Mouse (Mus musculus): Measurements from ENCODE around the gene Gstt2. TPM values are rescaled to one million over a fixed set of nuclear protein-coding genes. Genes with fewer than 3 reads are reported as not detected.

The Gstt2 gene
- polyA plus RNA-seq, 1 experiment from 2014 or later: 77.4 TPM

GRCm38 (mm10) chr10:75794880-75795279 is 42.3 kb downstream of the Gstt2 start:
- no peak overlapping the region for H3K27ac ChIP-seq (replicated peaks)
- no peaks in the 10 kb centered on the region for H3K36me3 ChIP-seq (ENCODE audit: control insufficient read depth, insufficient read depth, low read length)
- WGBS: 31% methylated on average over 3 of the region's 3 CpGs
- no peak overlapping the region for H3K4me3 ChIP-seq (ENCODE audit: low read depth, low read length)
- DNase-seq (ENCODE audit: low spot score): peak; percentile 27
- ATAC-seq (ENCODE audit: low FRiP score, low TSS enrichment): peak; percentile 41
- H3K9ac ChIP-seq (ENCODE audit: low read length): no peak overlapping the region
- no peaks in the 10 kb centered on the region; the same call in 1 of the 2 replicates for H3K4me1 ChIP-seq (replicated peaks; ENCODE audit: control insufficient read depth, insufficient read depth)
- H3K4me2 ChIP-seq (replicated peaks; ENCODE audit: low read depth): no peak overlapping the region
- no peaks in the 10 kb centered on the region for H3K27me3 ChIP-seq (ENCODE audit: control insufficient read depth, insufficient read depth, low read length)
- H3K9me3 ChIP-seq (ENCODE audit: control insufficient read depth, low read length): no peaks in the 10 kb centered on the region
- TF ChIP-seq CTCF (IDR thresholded peaks at IDR 0.05; ENCODE audit: low read depth) (no peak), EP300 (optimal IDR thresholded peaks at IDR 0.05) (no peak)

- no peak overlapping the region for H3K27ac ChIP-seq (replicated peaks)
- H3K9me3 ChIP-seq (ENCODE audit: control insufficient read depth, low read length): no peaks in the 10 kb centered on the region
- H3K4me1 ChIP-seq (replicated peaks; ENCODE audit: control insufficient read depth, insufficient read depth): no peaks in the 10 kb centered on the region; the same call in 1 of the 2 replicates
- 12% methylated on average over 7 of the region's 7 CpGs for WGBS
- H3K4me3 ChIP-seq (ENCODE audit: low read depth, low read length): no peak overlapping the region
- H3K27me3 ChIP-seq (ENCODE audit: control insufficient read depth, insufficient read depth, low read length): no peaks in the 10 kb centered on the region
- H3K36me3 ChIP-seq (ENCODE audit: control insufficient read depth, insufficient read depth, low read length): no peaks in the 10 kb centered on the region
- no peak for ATAC-seq (ENCODE audit: low FRiP score, low TSS enrichment)
- H3K9ac ChIP-seq (ENCODE audit: low read length): no peak overlapping the region
- DNase-seq (ENCODE audit: low spot score): no peak
- peak; percentile 22; the same call in 1 of the 2 replicates for TF ChIP-seq CTCF (IDR thresholded peaks at IDR 0.05; ENCODE audit: low read depth)
- TF ChIP-seq EP300 (optimal IDR thresholded peaks at IDR 0.05): no peak
- no peak overlapping the region for H3K4me2 ChIP-seq (replicated peaks; ENCODE audit: low read depth)
Observed at GRCm38 (mm10) chr10:75790773-75791172, 46.5 kb downstream of the Gstt2 start.

- Histone ChIP-seq H3K27ac (replicated peaks) (no peak overlapping the region), H3K9ac (ENCODE audit: low read length) (no peak overlapping the region), H3K36me3 (ENCODE audit: control insufficient read depth, insufficient read depth, low read length) (no peaks in the 10 kb centered on the region), H3K4me1 (replicated peaks; ENCODE audit: control insufficient read depth, insufficient read depth) (no peaks in the 10 kb centered on the region; the same call in 1 of the 2 replicates), H3K9me3 (ENCODE audit: control insufficient read depth, low read length) (no peaks in the 10 kb centered on the region), H3K4me3 (ENCODE audit: low read depth, low read length) (no peak overlapping the region), H3K27me3 (ENCODE audit: control insufficient read depth, insufficient read depth, low read length) (no peaks in the 10 kb centered on the region), H3K4me2 (replicated peaks; ENCODE audit: low read depth) (no peak overlapping the region)
- DNase-seq (ENCODE audit: low spot score): peak; percentile 64
- 62% methylated on average over 5 of the region's 5 CpGs for WGBS
- peak; percentile 94 for ATAC-seq (ENCODE audit: low FRiP score, low TSS enrichment)
- no peak for TF ChIP-seq CTCF (IDR thresholded peaks at IDR 0.05; ENCODE audit: low read depth)
Observed at GRCm38 (mm10) chr10:75789841-75790240, 47.4 kb downstream of the Gstt2 start.

- no peaks in the 10 kb centered on the region for H3K4me1 ChIP-seq (replicated peaks; ENCODE audit: control insufficient read depth, insufficient read depth)
- 0 out of 2 replicates have a peak, but pooled peaks have one; percentile 33 for ATAC-seq (ENCODE audit: low FRiP score, low TSS enrichment)
- 80% methylated on average over 6 of the region's 6 CpGs for WGBS
- no peak overlapping the region for H3K9ac ChIP-seq (ENCODE audit: low read length)
- no peak overlapping the region for H3K27ac ChIP-seq (replicated peaks)
- no peak overlapping the region for H3K4me2 ChIP-seq (replicated peaks; ENCODE audit: low read depth)
- TF ChIP-seq CTCF (IDR thresholded peaks at IDR 0.05; ENCODE audit: low read depth) (no peak), EP300 (optimal IDR thresholded peaks at IDR 0.05) (no peak)
- no peak for DNase-seq (ENCODE audit: low spot score)
- no peaks in the 10 kb centered on the region for H3K27me3 ChIP-seq (ENCODE audit: control insufficient read depth, insufficient read depth, low read length)
- no peaks in the 10 kb centered on the region for H3K9me3 ChIP-seq (ENCODE audit: control insufficient read depth, low read length)
- H3K4me3 ChIP-seq (ENCODE audit: low read depth, low read length): no peak overlapping the region
- H3K36me3 ChIP-seq (ENCODE audit: control insufficient read depth, insufficient read depth, low read length): no peaks in the 10 kb centered on the region
Observed at GRCm38 (mm10) chr10:75789081-75789735, 48.0 kb downstream of the Gstt2 start.

GRCm38 (mm10) chr10:75788277-75788676 is 48.9 kb downstream of the Gstt2 start:
- H3K27me3 ChIP-seq (ENCODE audit: control insufficient read depth, insufficient read depth, low read length): no peaks in the 10 kb centered on the region
- H3K4me2 ChIP-seq (replicated peaks; ENCODE audit: low read depth): no peak overlapping the region
- no peaks in the 10 kb centered on the region for H3K9me3 ChIP-seq (ENCODE audit: control insufficient read depth, low read length)
- no peak overlapping the region for H3K27ac ChIP-seq (replicated peaks)
- H3K4me1 ChIP-seq (replicated peaks; ENCODE audit: control insufficient read depth, insufficient read depth): no peaks in the 10 kb centered on the region
- no peaks in the 10 kb centered on the region for H3K36me3 ChIP-seq (ENCODE audit: control insufficient read depth, insufficient read depth, low read length)
- ATAC-seq (ENCODE audit: low FRiP score, low TSS enrichment) (no peak), DNase-seq (ENCODE audit: low spot score) (no peak)
- 90% methylated on average over 8 of the region's 8 CpGs for WGBS
- TF ChIP-seq CTCF (IDR thresholded peaks at IDR 0.05; ENCODE audit: low read depth) (no peak), EP300 (optimal IDR thresholded peaks at IDR 0.05) (no peak)
- H3K4me3 ChIP-seq (ENCODE audit: low read depth, low read length): no peak overlapping the region
- H3K9ac ChIP-seq (ENCODE audit: low read length): no peak overlapping the region

GRCm38 (mm10) chr10:75785442-75785841 is 51.8 kb downstream of the Gstt2 start:
- WGBS: 62% methylated on average over 1 of the region's 1 CpGs

More at GRCm38 (mm10) chr10:75785442-75785841, 51.8 kb downstream of the Gstt2 start:
- Histone ChIP-seq H3K4me3 (ENCODE audit: low read depth, low read length) (no peak overlapping the region), H3K9me3 (ENCODE audit: control insufficient read depth, low read length) (no peaks in the 10 kb centered on the region), H3K27me3 (ENCODE audit: control insufficient read depth, insufficient read depth, low read length) (no peaks in the 10 kb centered on the region), H3K27ac (replicated peaks) (no peak overlapping the region), H3K4me1 (replicated peaks; ENCODE audit: control insufficient read depth, insufficient read depth) (no peaks in the 10 kb centered on the region; the same call in 1 of the 2 replicates), H3K9ac (ENCODE audit: low read length) (no peak overlapping the region), H3K4me2 (replicated peaks; ENCODE audit: low read depth) (no peak overlapping the region), H3K36me3 (ENCODE audit: control insufficient read depth, insufficient read depth, low read length) (no peaks in the 10 kb centered on the region)
- ATAC-seq (ENCODE audit: low FRiP score, low TSS enrichment) (no peak), DNase-seq (ENCODE audit: low spot score) (no peak)
- TF ChIP-seq EP300 (optimal IDR thresholded peaks at IDR 0.05): no peak
- no peak for TF ChIP-seq CTCF (IDR thresholded peaks at IDR 0.05; ENCODE audit: low read depth)

Other genes starting within 250 kb of the Gstt2 start
- 2.6 and 2.8 TPM in 2 replicates for gene Ggt5, start 248.1 kb downstream of the Gstt2 start, polyA plus RNA-seq (2015; fragmentation: Nextera tagmentation; extraction: Ambion mirVana)
- 12.2 and 14.1 TPM in 2 replicates for gene Susd2, start 193.4 kb downstream of the Gstt2 start, polyA plus RNA-seq (2015; fragmentation: Nextera tagmentation; extraction: Ambion mirVana)
- gene Cabin1, start 73.1 kb downstream of the Gstt2 start, polyA plus RNA-seq (2015; fragmentation: Nextera tagmentation; extraction: Ambion mirVana): 13.9 and 14.7 TPM in 2 replicates
- 64.1 and 68.4 TPM in 2 replicates for gene Ddt, start 64.0 kb downstream of the Gstt2 start, polyA plus RNA-seq (2015; fragmentation: Nextera tagmentation; extraction: Ambion mirVana)
- 0.16 and 0.64 TPM in 2 replicates for gene Gm20441, start 56.5 kb downstream of the Gstt2 start, polyA plus RNA-seq (2015; fragmentation: Nextera tagmentation; extraction: Ambion mirVana)
- gene Gstt3, start 56.0 kb downstream of the Gstt2 start, polyA plus RNA-seq (2015; fragmentation: Nextera tagmentation; extraction: Ambion mirVana): 72.6 and 77.8 TPM in 2 replicates
- 16.1 and 19.7 TPM in 2 replicates for gene Gstt1, start 38.8 kb downstream of the Gstt2 start, polyA plus RNA-seq (2015; fragmentation: Nextera tagmentation; extraction: Ambion mirVana)
- not detected in 2 replicates for gene Gstt4, start 14.9 kb downstream of the Gstt2 start, polyA plus RNA-seq (2015; fragmentation: Nextera tagmentation; extraction: Ambion mirVana)
- 805 and 984 TPM in 2 replicates for gene Mif, start 22.8 kb upstream of the Gstt2 start, polyA plus RNA-seq (2015; fragmentation: Nextera tagmentation; extraction: Ambion mirVana)
- 23.6 and 32.3 TPM in 2 replicates for gene Derl3, start 56.0 kb upstream of the Gstt2 start, polyA plus RNA-seq (2015; fragmentation: Nextera tagmentation; extraction: Ambion mirVana)
- gene Smarcb1, start 84.2 kb upstream of the Gstt2 start, polyA plus RNA-seq (2015; fragmentation: Nextera tagmentation; extraction: Ambion mirVana): 81.9 and 82.8 TPM in 2 replicates
- gene Chchd10, start 95.7 kb upstream of the Gstt2 start, polyA plus RNA-seq (2015; fragmentation: Nextera tagmentation; extraction: Ambion mirVana): 232 and 235 TPM in 2 replicates
- gene Mmp11, start 99.1 kb upstream of the Gstt2 start, polyA plus RNA-seq (2015; fragmentation: Nextera tagmentation; extraction: Ambion mirVana): 9.9 and 14.6 TPM in 2 replicates
- 0.22 TPM in 1 of 2 replicates, not detected in the other for gene Gm867, start 103.2 kb upstream of the Gstt2 start, polyA plus RNA-seq (2015; fragmentation: Nextera tagmentation; extraction: Ambion mirVana)
- gene Vpreb3, start 105.6 kb upstream of the Gstt2 start, polyA plus RNA-seq (2015; fragmentation: Nextera tagmentation; extraction: Ambion mirVana): 0.16 and 0.22 TPM in 2 replicates
- not detected in 2 replicates for gene Gm5134, start 117.1 kb upstream of the Gstt2 start, polyA plus RNA-seq (2015; fragmentation: Nextera tagmentation; extraction: Ambion mirVana)
- 5.7 and 6.1 TPM in 2 replicates for gene Zfp280b, start 195.2 kb upstream of the Gstt2 start, polyA plus RNA-seq (2015; fragmentation: Nextera tagmentation; extraction: Ambion mirVana)

Measured in stomach, postnatal 0 days (tissue).